Mouse (Mus musculus): ENCODE data around the gene Aida. TPM values are rescaled to one million over a fixed set of nuclear protein-coding genes. Genes with fewer than 3 reads are reported as not detected.
A peak's percentile ranks its signal among the peaks of the same experiment; 100 is the strongest.

Aida gene
- polyA plus RNA-seq, 1 experiment = 29.3 TPM

- Histone ChIP-seq H3K4me1 (ENCODE audit: control insufficient read depth, insufficient read depth, low read length) (no peaks in the 10 kb centered on the region), H3K27ac (ENCODE audit: control insufficient read depth, insufficient read depth, low read depth, low read length, poor library complexity) (no peak overlapping the region), H3K4me3 (replicated peaks; ENCODE audit: control insufficient read depth, low read depth, low read length) (no peak overlapping the region)
- WGBS = 54% methylated on average over 10 of the region's 10 CpGs
- no peak for TF ChIP-seq POLR2A (IDR thresholded peaks at IDR 0.05; ENCODE audit: borderline replicate concordance, control insufficient read depth, low read depth, low read length)
- TF ChIP-seq CTCF (IDR thresholded peaks at IDR 0.05; ENCODE audit: control insufficient read depth, insufficient read depth, low read length) = no peak
These were observed 23.2 kb upstream of the Aida start for GRCm38 (mm10) chr1:183272867-183273818.

DNA sequence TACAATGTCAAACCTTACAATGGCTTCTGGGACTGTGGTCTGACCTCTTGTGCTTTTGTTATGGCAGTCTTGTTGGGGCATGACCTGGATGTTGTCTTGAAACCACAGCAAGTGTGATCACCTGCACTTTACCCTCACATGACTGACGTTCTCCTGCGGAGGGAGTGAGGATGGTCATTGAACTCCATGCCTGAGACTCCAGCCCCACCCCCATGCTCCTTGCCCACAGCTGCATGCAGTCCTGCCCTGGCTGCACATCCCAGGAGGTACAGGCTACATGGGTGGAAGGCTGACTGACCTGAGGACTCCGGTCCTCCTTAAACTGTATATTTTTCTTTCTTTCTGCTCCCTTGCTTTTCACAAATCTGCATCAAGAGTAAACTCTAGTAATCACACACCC, 22.0 kb upstream of the Aida start:
- 72% methylated on average over 3 of the region's 3 CpGs for WGBS
- no peak overlapping the region for H3K27ac ChIP-seq (ENCODE audit: control insufficient read depth, insufficient read depth, low read depth, low read length, poor library complexity)
- no peak overlapping the region for H3K4me3 ChIP-seq (replicated peaks; ENCODE audit: control insufficient read depth, low read depth, low read length)
- no peak for TF ChIP-seq POLR2A (IDR thresholded peaks at IDR 0.05; ENCODE audit: borderline replicate concordance, control insufficient read depth, low read depth, low read length)
- no peak for TF ChIP-seq CTCF (IDR thresholded peaks at IDR 0.05; ENCODE audit: control insufficient read depth, insufficient read depth, low read length)
- H3K4me1 ChIP-seq (ENCODE audit: control insufficient read depth, insufficient read depth, low read length) = no peaks in the 10 kb centered on the region

DNA sequence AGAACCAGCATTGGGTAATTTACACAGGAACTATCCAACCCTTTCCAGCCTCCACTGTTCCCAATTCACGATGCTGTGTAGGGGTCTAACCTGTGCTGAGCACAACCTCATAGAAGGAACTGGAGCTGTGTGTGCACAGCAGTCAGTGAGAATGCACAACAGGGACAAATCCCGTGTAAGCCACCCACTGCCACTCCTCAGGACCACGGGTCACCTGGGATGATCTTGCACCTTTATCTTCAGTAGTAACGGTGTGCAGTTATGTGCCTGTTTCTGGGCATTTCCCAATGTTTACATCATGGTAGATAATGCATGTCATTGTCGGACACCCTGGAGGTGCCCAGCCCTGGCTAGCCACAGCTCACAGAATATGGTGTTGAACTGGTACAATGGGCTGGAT, 20.6 kb upstream of the Aida start:
- WGBS = 72% methylated on average over 5 of the region's 5 CpGs
- no peak for TF ChIP-seq POLR2A (IDR thresholded peaks at IDR 0.05; ENCODE audit: borderline replicate concordance, control insufficient read depth, low read depth, low read length)
- TF ChIP-seq CTCF (IDR thresholded peaks at IDR 0.05; ENCODE audit: control insufficient read depth, insufficient read depth, low read length) = no peak
- Histone ChIP-seq H3K27ac (ENCODE audit: control insufficient read depth, insufficient read depth, low read depth, low read length, poor library complexity) (no peak overlapping the region), H3K4me3 (replicated peaks; ENCODE audit: control insufficient read depth, low read depth, low read length) (no peak overlapping the region), H3K4me1 (ENCODE audit: control insufficient read depth, insufficient read depth, low read length) (no peaks in the 10 kb centered on the region)

DNA sequence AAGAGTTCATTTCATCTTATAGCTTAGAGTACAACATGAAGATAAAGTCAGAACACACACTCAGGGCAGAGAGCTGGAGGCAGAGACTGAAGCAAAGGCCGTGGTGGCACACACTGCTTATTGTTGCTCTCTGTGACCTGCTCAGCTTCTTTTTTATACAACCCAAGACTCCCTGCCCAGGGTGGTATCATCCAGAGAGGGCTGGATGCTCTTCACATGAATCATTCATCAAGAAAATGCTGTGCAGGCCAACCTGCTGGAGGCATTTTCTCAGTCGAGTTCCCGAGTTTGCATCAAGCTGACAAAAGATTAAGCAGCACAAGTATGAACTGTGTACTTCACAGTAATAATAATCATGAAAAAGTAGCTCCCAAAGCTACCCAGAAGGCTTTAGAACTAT, 8.0 kb upstream of the Aida start:
- 81% methylated on average over 3 of the region's 3 CpGs for WGBS
- Histone ChIP-seq H3K27ac (ENCODE audit: control insufficient read depth, insufficient read depth, low read depth, low read length, poor library complexity) (no peak overlapping the region), H3K4me1 (ENCODE audit: control insufficient read depth, insufficient read depth, low read length) (no peaks in the 10 kb centered on the region), H3K4me3 (replicated peaks; ENCODE audit: control insufficient read depth, low read depth, low read length) (no peak overlapping the region)
- TF ChIP-seq POLR2A (IDR thresholded peaks at IDR 0.05; ENCODE audit: borderline replicate concordance, control insufficient read depth, low read depth, low read length) = no peak
- no peak for TF ChIP-seq CTCF (IDR thresholded peaks at IDR 0.05; ENCODE audit: control insufficient read depth, insufficient read depth, low read length)

DNA sequence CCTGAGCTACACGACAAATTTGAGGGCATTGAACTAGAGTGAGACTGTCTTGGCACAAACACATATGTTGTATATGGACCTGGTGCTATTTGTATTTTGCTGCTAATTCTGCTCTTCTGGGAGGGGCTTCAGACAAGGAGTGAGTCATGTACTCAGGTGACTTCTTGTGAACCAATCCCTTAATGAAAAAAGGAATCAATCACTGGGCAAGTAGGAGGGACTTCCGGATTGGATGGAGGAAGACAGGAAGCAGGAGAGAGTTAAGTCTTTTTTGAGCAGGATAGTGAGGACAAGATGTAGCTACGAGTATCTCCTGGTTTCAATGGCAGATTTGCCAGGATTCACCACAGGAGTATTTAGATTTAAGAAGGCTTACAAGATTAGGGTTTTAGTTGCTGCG, 6.8 kb upstream of the Aida start:
- Histone ChIP-seq H3K27ac (ENCODE audit: control insufficient read depth, insufficient read depth, low read depth, low read length, poor library complexity) (no peak overlapping the region), H3K4me1 (ENCODE audit: control insufficient read depth, insufficient read depth, low read length) (no peaks in the 10 kb centered on the region), H3K4me3 (replicated peaks; ENCODE audit: control insufficient read depth, low read depth, low read length) (no peak overlapping the region)
- TF ChIP-seq CTCF (IDR thresholded peaks at IDR 0.05; ENCODE audit: control insufficient read depth, insufficient read depth, low read length) = no peak
- TF ChIP-seq POLR2A (IDR thresholded peaks at IDR 0.05; ENCODE audit: borderline replicate concordance, control insufficient read depth, low read depth, low read length) = no peak
- 92% methylated on average over 4 of the region's 4 CpGs for WGBS

GRCm38 (mm10) chr1:183296877-183297383, 540 bp downstream of the Aida start, which contains the start of gene Brox:
Gene Brox (minus strand): TSS chr1:183297269.
- no peak for TF ChIP-seq CTCF (IDR thresholded peaks at IDR 0.05; ENCODE audit: control insufficient read depth, insufficient read depth, low read length)
- TF ChIP-seq POLR2A (IDR thresholded peaks at IDR 0.05; ENCODE audit: borderline replicate concordance, control insufficient read depth, low read depth, low read length) = peak; percentile 65
- peak within 1 kb of the TSS; percentile 67 for H3K27ac ChIP-seq (ENCODE audit: control insufficient read depth, insufficient read depth, low read depth, low read length, poor library complexity)
- H3K4me3 ChIP-seq (replicated peaks; ENCODE audit: control insufficient read depth, low read depth, low read length) = peak within 1 kb of the TSS; percentile 83
- under 1% methylated on average over 39 of the region's 39 CpGs for WGBS
- H3K4me1 ChIP-seq (ENCODE audit: control insufficient read depth, insufficient read depth, low read length) = no peaks in the 10 kb centered on the region

GRCm38 (mm10) chr1:183297473-183297885, 1.1 kb downstream of the Aida start:
- Histone ChIP-seq H3K4me3 (replicated peaks; ENCODE audit: control insufficient read depth, low read depth, low read length) (peak overlapping the region; percentile 67), H3K27ac (ENCODE audit: control insufficient read depth, insufficient read depth, low read depth, low read length, poor library complexity) (peak overlapping the region; percentile 47), H3K4me1 (ENCODE audit: control insufficient read depth, insufficient read depth, low read length) (no peaks in the 10 kb centered on the region)
- 1% methylated on average over 30 of the region's 30 CpGs for WGBS
- no peak for TF ChIP-seq CTCF (IDR thresholded peaks at IDR 0.05; ENCODE audit: control insufficient read depth, insufficient read depth, low read length)
- TF ChIP-seq POLR2A (IDR thresholded peaks at IDR 0.05; ENCODE audit: borderline replicate concordance, control insufficient read depth, low read depth, low read length) = no peak

GRCm38 (mm10) chr1:183297886-183298489, 1.6 kb downstream of the Aida start:
- Histone ChIP-seq H3K27ac (ENCODE audit: control insufficient read depth, insufficient read depth, low read depth, low read length, poor library complexity) (peak overlapping the region; percentile 47), H3K4me3 (replicated peaks; ENCODE audit: control insufficient read depth, low read depth, low read length) (peak overlapping the region; percentile 67), H3K4me1 (ENCODE audit: control insufficient read depth, insufficient read depth, low read length) (no peaks in the 10 kb centered on the region)
- TF ChIP-seq POLR2A (IDR thresholded peaks at IDR 0.05; ENCODE audit: borderline replicate concordance, control insufficient read depth, low read depth, low read length) = no peak
- TF ChIP-seq CTCF (IDR thresholded peaks at IDR 0.05; ENCODE audit: control insufficient read depth, insufficient read depth, low read length) = no peak
- under 1% methylated on average over 20 of the region's 20 CpGs for WGBS

Measured in bone marrow, adult 2 months (tissue).